Mouse (Mus musculus): ENCODE results near the gene Nup188. TPM values are rescaled to one million over a fixed set of nuclear protein-coding genes. Genes with fewer than 3 reads are reported as not detected.

Nup188 gene
- polyA plus RNA-seq, 1 experiment: 125 TPM

- no peaks in the 10 kb centered on the region for H3K27me3 ChIP-seq (ENCODE audit: control insufficient read depth, insufficient read depth, low read length)
- H3K36me3 ChIP-seq (ENCODE audit: control insufficient read depth, insufficient read depth, low read length): peaks cover 8% of the 10 kb centered on the region
- no peak overlapping the region for H3K4me3 ChIP-seq (ENCODE audit: control insufficient read depth, low read depth, low read length)
- no peak for TF ChIP-seq POLR2A (IDR thresholded peaks at IDR 0.05; ENCODE audit: control insufficient read depth, low read depth, low read length)
- no peak overlapping the region for H3K27ac ChIP-seq (ENCODE audit: control insufficient read depth, insufficient read depth, low read depth, low read length)
- H3K4me1 ChIP-seq (ENCODE audit: control insufficient read depth, insufficient read depth, low read length): no peaks in the 10 kb centered on the region
These were observed 33.1 kb downstream of the Nup188 start for GRCm38 (mm10) chr2:30319260-30319659.

- peaks cover 5% of the 10 kb centered on the region for H3K36me3 ChIP-seq (ENCODE audit: control insufficient read depth, insufficient read depth, low read length)
- H3K4me1 ChIP-seq (ENCODE audit: control insufficient read depth, insufficient read depth, low read length): no peaks in the 10 kb centered on the region
- no peak overlapping the region for H3K27ac ChIP-seq (ENCODE audit: control insufficient read depth, insufficient read depth, low read depth, low read length)
- H3K4me3 ChIP-seq (ENCODE audit: control insufficient read depth, low read depth, low read length): peak overlapping the region; percentile 58
- no peak for TF ChIP-seq POLR2A (IDR thresholded peaks at IDR 0.05; ENCODE audit: control insufficient read depth, low read depth, low read length)
- no peak for TF ChIP-seq CTCF (IDR thresholded peaks at IDR 0.05; ENCODE audit: control insufficient read depth, insufficient read depth, insufficient replicate concordance, low read depth, low read length)
- H3K27me3 ChIP-seq (ENCODE audit: control insufficient read depth, insufficient read depth, low read length): no peaks in the 10 kb centered on the region
These were observed 36.9 kb downstream of the Nup188 start for GRCm38 (mm10) chr2:30323111-30323510.

- Histone ChIP-seq H3K27me3 (ENCODE audit: control insufficient read depth, insufficient read depth, low read length) (no peaks in the 10 kb centered on the region), H3K4me3 (ENCODE audit: control insufficient read depth, low read depth, low read length) (no peak overlapping the region), H3K36me3 (ENCODE audit: control insufficient read depth, insufficient read depth, low read length) (peaks cover 6% of the 10 kb centered on the region), H3K4me1 (ENCODE audit: control insufficient read depth, insufficient read depth, low read length) (no peaks in the 10 kb centered on the region), H3K27ac (ENCODE audit: control insufficient read depth, insufficient read depth, low read depth, low read length) (no peak overlapping the region)
- TF ChIP-seq CTCF (IDR thresholded peaks at IDR 0.05; ENCODE audit: control insufficient read depth, insufficient read depth, insufficient replicate concordance, low read depth, low read length) (no peak), POLR2A (IDR thresholded peaks at IDR 0.05; ENCODE audit: control insufficient read depth, low read depth, low read length) (no peak)
These were observed 39.1 kb downstream of the Nup188 start for GRCm38 (mm10) chr2:30325296-30325695.

- Histone ChIP-seq H3K27me3 (ENCODE audit: control insufficient read depth, insufficient read depth, low read length) (no peaks in the 10 kb centered on the region), H3K4me1 (ENCODE audit: control insufficient read depth, insufficient read depth, low read length) (no peaks in the 10 kb centered on the region), H3K27ac (ENCODE audit: control insufficient read depth, insufficient read depth, low read depth, low read length) (no peak overlapping the region), H3K4me3 (ENCODE audit: control insufficient read depth, low read depth, low read length) (no peak overlapping the region), H3K36me3 (ENCODE audit: control insufficient read depth, insufficient read depth, low read length) (peaks cover 9% of the 10 kb centered on the region)
- TF ChIP-seq POLR2A (IDR thresholded peaks at IDR 0.05; ENCODE audit: control insufficient read depth, low read depth, low read length): no peak
- no peak for TF ChIP-seq CTCF (IDR thresholded peaks at IDR 0.05; ENCODE audit: control insufficient read depth, insufficient read depth, insufficient replicate concordance, low read depth, low read length)
These were observed 41.1 kb downstream of the Nup188 start for GRCm38 (mm10) chr2:30327276-30327675.

GRCm38 (mm10) chr2:30328791-30329190 is 42.6 kb downstream of the Nup188 start:
- H3K4me1 ChIP-seq (ENCODE audit: control insufficient read depth, insufficient read depth, low read length): no peaks in the 10 kb centered on the region
- H3K27ac ChIP-seq (ENCODE audit: control insufficient read depth, insufficient read depth, low read depth, low read length): no peak overlapping the region
- no peak overlapping the region for H3K4me3 ChIP-seq (ENCODE audit: control insufficient read depth, low read depth, low read length)
- H3K27me3 ChIP-seq (ENCODE audit: control insufficient read depth, insufficient read depth, low read length): no peaks in the 10 kb centered on the region
- no peak for TF ChIP-seq POLR2A (IDR thresholded peaks at IDR 0.05; ENCODE audit: control insufficient read depth, low read depth, low read length)
- TF ChIP-seq CTCF (IDR thresholded peaks at IDR 0.05; ENCODE audit: control insufficient read depth, insufficient read depth, insufficient replicate concordance, low read depth, low read length): no peak
- H3K36me3 ChIP-seq (ENCODE audit: control insufficient read depth, insufficient read depth, low read length): peaks cover 9% of the 10 kb centered on the region

GRCm38 (mm10) chr2:30335324-30335723 is 49.1 kb downstream of the Nup188 start:
- no peak for TF ChIP-seq CTCF (IDR thresholded peaks at IDR 0.05; ENCODE audit: control insufficient read depth, insufficient read depth, insufficient replicate concordance, low read depth, low read length)
- TF ChIP-seq POLR2A (IDR thresholded peaks at IDR 0.05; ENCODE audit: control insufficient read depth, low read depth, low read length): no peak
- no peaks in the 10 kb centered on the region for H3K27me3 ChIP-seq (ENCODE audit: control insufficient read depth, insufficient read depth, low read length)
- H3K4me1 ChIP-seq (ENCODE audit: control insufficient read depth, insufficient read depth, low read length): no peaks in the 10 kb centered on the region
- H3K27ac ChIP-seq (ENCODE audit: control insufficient read depth, insufficient read depth, low read depth, low read length): no peak overlapping the region
- no peak overlapping the region for H3K4me3 ChIP-seq (ENCODE audit: control insufficient read depth, low read depth, low read length)
- H3K36me3 ChIP-seq (ENCODE audit: control insufficient read depth, insufficient read depth, low read length): peaks cover 10% of the 10 kb centered on the region

GRCm38 (mm10) chr2:30336174-30336915 is 50.1 kb downstream of the Nup188 start:
- Histone ChIP-seq H3K36me3 (ENCODE audit: control insufficient read depth, insufficient read depth, low read length) (peaks cover 9% of the 10 kb centered on the region), H3K27me3 (ENCODE audit: control insufficient read depth, insufficient read depth, low read length) (no peaks in the 10 kb centered on the region), H3K27ac (ENCODE audit: control insufficient read depth, insufficient read depth, low read depth, low read length) (no peak overlapping the region), H3K4me3 (ENCODE audit: control insufficient read depth, low read depth, low read length) (no peak overlapping the region), H3K4me1 (ENCODE audit: control insufficient read depth, insufficient read depth, low read length) (no peaks in the 10 kb centered on the region)
- TF ChIP-seq CTCF (IDR thresholded peaks at IDR 0.05; ENCODE audit: control insufficient read depth, insufficient read depth, insufficient replicate concordance, low read depth, low read length) (no peak), POLR2A (IDR thresholded peaks at IDR 0.05; ENCODE audit: control insufficient read depth, low read depth, low read length) (no peak)

Measured in testis, adult 2 months (tissue).